Mouse (Mus musculus): Measurements from ENCODE around the gene Ffar1. TPM values are rescaled to one million over a fixed set of nuclear protein-coding genes. Genes with fewer than 3 reads are reported as not detected.
A peak's percentile ranks its signal among the peaks of the same experiment; 100 is the strongest.

Ffar1 gene
- polyA plus RNA-seq (2012; rRNA removed) (0.01 TPM in 1 of 2 replicates, not detected in the other), polyA plus RNA-seq (2014; fragmentation: Nextera tagmentation; extraction: Ambion mirVana) (not detected in 2 replicates)

DNA sequence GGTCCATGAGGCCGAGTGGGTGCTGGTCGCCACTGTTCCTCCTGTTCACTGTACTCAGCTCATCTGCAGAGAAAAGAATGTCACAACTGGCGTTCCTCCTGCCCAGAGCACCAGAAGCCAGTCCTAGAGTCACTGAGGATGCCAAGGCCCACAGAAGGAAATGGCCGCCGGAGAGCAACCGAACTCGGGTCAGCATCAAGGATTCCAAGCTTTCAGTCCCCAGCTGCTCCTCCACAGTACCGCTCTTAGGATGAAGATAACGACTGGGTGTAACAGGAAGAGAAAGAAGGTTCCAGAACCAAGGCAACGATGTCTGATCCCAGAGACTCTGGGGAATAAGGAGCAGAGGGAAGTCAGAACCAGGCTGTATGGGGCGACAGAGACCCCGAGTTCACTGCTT is at the start of gene Ffar1:
Gene Ffar1 (minus strand): TSS at position 101 of the 400 bp plus-strand sequence.
- Histone ChIP-seq H3K27ac (no peak within 1 kb of the TSS), H3K9ac (replicated peaks) (no peak within 1 kb of the TSS), H3K4me1 (replicated peaks; ENCODE audit: control insufficient read depth in 2 of 2, insufficient read depth in 2 of 2, low read length in 1 of 2) (peaks cover 0 to 6% of the 10 kb centered on the region in 2 experiments; a peak in 1 of 4 replicates), H3K9me3 (ENCODE audit: control insufficient read depth, low read length) (no peaks in the 10 kb centered on the region), H3K4me2 (ENCODE audit: low read depth) (no peak within 1 kb of the TSS), H3K36me3 (replicated peaks; ENCODE audit: control insufficient read depth, insufficient read depth, low read depth) (no peaks in the 10 kb centered on the region), H3K4me3 (ENCODE audit: insufficient read depth in 1 of 2, low read depth in 2 of 2, low read length in 2 of 2) (no peak within 1 kb of the TSS), H3K27me3 (ENCODE audit: control insufficient read depth, insufficient read depth, low read length) (no peaks in the 10 kb centered on the region)
- ATAC-seq (ENCODE audit: insufficient read depth) = no peak
- 65% methylated on average over 12 of the region's 12 CpGs for WGBS (ENCODE audit: insufficient replicate concordance)
- no peak for DNase-seq (ENCODE audit: low read depth in 3 of 3, low spot score in 3 of 3)
- TF ChIP-seq CTCF (IDR thresholded peaks at IDR 0.05; ENCODE audit: low read depth) (no peak), EP300 (IDR thresholded peaks at IDR 0.05; ENCODE audit: low read depth) (no peak)

DNA sequence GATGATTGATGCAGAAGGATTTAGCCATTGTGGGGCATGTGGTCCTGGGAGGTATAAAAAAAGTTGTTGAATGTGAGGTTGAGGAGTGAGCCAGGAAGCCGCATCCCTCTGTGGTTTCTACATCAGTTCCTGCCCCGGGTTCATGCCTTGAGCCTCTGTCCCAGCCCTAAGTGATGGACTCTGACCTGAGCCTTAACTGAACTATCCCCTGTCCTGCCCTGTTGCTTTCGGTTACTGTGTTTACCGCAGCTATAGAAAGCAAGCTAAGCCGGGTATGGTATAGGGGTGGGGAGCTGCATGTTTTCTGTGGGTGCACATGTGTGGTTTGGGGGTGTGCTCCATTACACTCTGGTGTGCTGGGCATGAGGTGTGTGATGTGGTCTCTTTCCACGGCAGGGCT is 48.4 kb upstream of the Ffar1 start:
- no peaks in the 10 kb centered on the region for H3K9me3 ChIP-seq (ENCODE audit: control insufficient read depth, low read length)
- no peak overlapping the region for H3K9ac ChIP-seq (replicated peaks)
- no peak overlapping the region for H3K4me3 ChIP-seq (ENCODE audit: insufficient read depth in 1 of 2, low read depth in 2 of 2, low read length in 2 of 2)
- DNase-seq (ENCODE audit: low read depth in 3 of 3, low spot score in 3 of 3) = no peak
- H3K27me3 ChIP-seq (ENCODE audit: control insufficient read depth, insufficient read depth, low read length) = no peaks in the 10 kb centered on the region
- ATAC-seq (ENCODE audit: insufficient read depth) = no peak
- WGBS (ENCODE audit: insufficient replicate concordance) = 36% methylated on average over 6 of the region's 6 CpGs
- no peaks in the 10 kb centered on the region for H3K4me1 ChIP-seq (replicated peaks; ENCODE audit: control insufficient read depth in 2 of 2, insufficient read depth in 2 of 2, low read length in 1 of 2)
- no peak for TF ChIP-seq EP300 (IDR thresholded peaks at IDR 0.05; ENCODE audit: low read depth)
- no peak for TF ChIP-seq CTCF (IDR thresholded peaks at IDR 0.05; ENCODE audit: low read depth)
- H3K36me3 ChIP-seq (replicated peaks; ENCODE audit: control insufficient read depth, insufficient read depth, low read depth) = no peaks in the 10 kb centered on the region
- no peak overlapping the region for H3K4me2 ChIP-seq (ENCODE audit: low read depth)
- no peak overlapping the region for H3K27ac ChIP-seq

DNA sequence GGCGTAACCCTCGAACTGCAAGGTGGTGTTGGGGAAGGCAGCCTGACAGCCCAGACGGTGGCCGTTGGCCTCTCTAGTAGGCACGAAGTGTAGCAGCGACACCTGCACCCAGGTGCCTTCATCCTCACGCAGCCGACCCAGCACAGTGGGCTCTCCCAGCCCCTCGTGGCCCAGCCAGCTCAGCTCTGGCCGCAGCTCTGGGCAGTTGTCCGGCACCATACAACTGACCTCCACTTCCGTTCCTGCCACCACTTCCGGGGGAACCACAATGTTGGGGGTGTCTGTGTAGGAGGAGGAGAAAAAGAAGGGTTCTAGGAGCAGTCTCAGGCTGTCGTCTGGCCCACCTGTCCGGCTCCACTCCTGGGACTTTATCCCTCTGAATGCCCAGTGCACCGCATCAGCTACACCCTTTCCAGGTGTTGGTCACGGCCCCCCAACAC is 47.6 kb upstream of the Ffar1 start:
- 16% methylated on average over 17 of the region's 17 CpGs for WGBS (ENCODE audit: insufficient replicate concordance)
- Histone ChIP-seq H3K36me3 (replicated peaks; ENCODE audit: control insufficient read depth, insufficient read depth, low read depth) (no peaks in the 10 kb centered on the region), H3K4me1 (replicated peaks; ENCODE audit: control insufficient read depth in 2 of 2, insufficient read depth in 2 of 2, low read length in 1 of 2) (no peaks in the 10 kb centered on the region), H3K27me3 (ENCODE audit: control insufficient read depth, insufficient read depth, low read length) (no peaks in the 10 kb centered on the region), H3K9ac (replicated peaks) (no peak overlapping the region), H3K4me3 (ENCODE audit: insufficient read depth in 1 of 2, low read depth in 2 of 2, low read length in 2 of 2) (no peak overlapping the region), H3K27ac (no peak overlapping the region), H3K4me2 (ENCODE audit: low read depth) (peak overlapping the region; percentile 23; the same call in 1 of the 2 replicates), H3K9me3 (ENCODE audit: control insufficient read depth, low read length) (no peaks in the 10 kb centered on the region)
- DNase-seq (ENCODE audit: low read depth in 3 of 3, low spot score in 3 of 3) (no peak), ATAC-seq (ENCODE audit: insufficient read depth) (no peak)
- TF ChIP-seq CTCF (IDR thresholded peaks at IDR 0.05; ENCODE audit: low read depth) (no peak), EP300 (IDR thresholded peaks at IDR 0.05; ENCODE audit: low read depth) (no peak)

DNA sequence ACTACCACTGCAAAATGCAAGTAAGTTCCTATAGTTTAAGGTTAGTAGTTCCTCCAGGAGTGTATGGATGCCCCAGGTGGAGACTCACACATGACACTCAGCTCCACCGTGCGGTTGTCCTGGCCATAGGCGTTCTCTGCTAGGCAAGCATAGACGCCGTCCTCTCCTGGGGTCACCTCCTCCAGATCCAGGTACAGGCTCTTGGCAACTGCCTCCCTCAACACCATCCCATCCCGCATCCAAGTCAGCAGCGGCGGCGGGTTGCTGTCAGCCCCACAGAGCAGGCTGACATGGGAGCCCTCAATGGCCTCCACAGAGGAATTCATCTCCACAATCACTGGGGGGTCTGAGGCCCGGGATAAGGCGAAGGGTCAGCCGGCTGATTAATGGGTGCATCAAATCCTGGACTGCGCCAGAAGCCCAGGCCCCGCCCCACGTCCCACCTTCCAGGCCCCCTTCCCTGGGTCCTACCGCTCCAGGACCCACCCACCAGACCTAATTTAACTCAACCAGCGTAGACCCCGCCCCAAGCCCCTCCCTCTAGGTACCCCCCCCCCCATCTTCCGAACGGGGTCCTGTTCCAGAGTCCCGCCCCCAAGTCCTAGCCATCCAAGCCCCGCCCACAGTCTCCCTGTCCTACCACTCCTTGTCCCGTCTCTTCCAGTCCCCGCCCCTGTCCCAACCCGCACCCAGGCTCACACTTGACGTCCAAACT is 47.1 kb upstream of the Ffar1 start:
- H3K4me1 ChIP-seq (replicated peaks; ENCODE audit: control insufficient read depth in 2 of 2, insufficient read depth in 2 of 2, low read length in 1 of 2) = no peaks in the 10 kb centered on the region
- H3K9ac ChIP-seq (replicated peaks) = no peak overlapping the region
- TF ChIP-seq CTCF (IDR thresholded peaks at IDR 0.05; ENCODE audit: low read depth) = no peak
- no peak for TF ChIP-seq EP300 (IDR thresholded peaks at IDR 0.05; ENCODE audit: low read depth)

DNA sequence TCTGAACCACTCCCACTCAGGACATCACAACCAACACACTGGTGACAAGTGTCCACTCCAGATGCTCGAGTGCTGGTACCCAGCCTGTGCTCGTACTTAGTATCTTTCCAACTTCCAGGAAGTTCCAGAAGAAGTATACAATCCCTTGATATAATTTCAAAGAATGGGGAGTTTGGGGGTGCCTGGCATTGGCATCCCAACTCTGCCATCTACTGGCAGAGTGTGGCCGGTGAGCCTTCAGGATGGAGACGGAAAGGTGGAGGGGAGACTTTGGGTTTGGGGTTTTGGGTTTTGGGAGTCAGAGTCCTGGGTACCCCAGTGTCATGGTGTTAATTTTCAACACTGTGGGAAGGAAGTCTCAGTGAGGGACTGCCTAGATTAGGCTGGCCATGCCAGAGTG is 42.7 kb upstream of the Ffar1 start:
- Histone ChIP-seq H3K4me1 (replicated peaks; ENCODE audit: control insufficient read depth in 2 of 2, insufficient read depth in 2 of 2, low read length in 1 of 2) (no peaks in the 10 kb centered on the region), H3K4me3 (ENCODE audit: insufficient read depth in 1 of 2, low read depth in 2 of 2, low read length in 2 of 2) (no peak overlapping the region), H3K36me3 (replicated peaks; ENCODE audit: control insufficient read depth, insufficient read depth, low read depth) (no peaks in the 10 kb centered on the region), H3K4me2 (ENCODE audit: low read depth) (no peak overlapping the region), H3K27ac (no peak overlapping the region), H3K27me3 (ENCODE audit: control insufficient read depth, insufficient read depth, low read length) (no peaks in the 10 kb centered on the region), H3K9ac (replicated peaks) (no peak overlapping the region), H3K9me3 (ENCODE audit: control insufficient read depth, low read length) (no peaks in the 10 kb centered on the region)
- WGBS (ENCODE audit: insufficient replicate concordance) = 30% methylated on average over 4 of the region's 4 CpGs
- TF ChIP-seq CTCF (IDR thresholded peaks at IDR 0.05; ENCODE audit: low read depth) (peak; percentile 58), EP300 (IDR thresholded peaks at IDR 0.05; ENCODE audit: low read depth) (no peak)
- DNase-seq (ENCODE audit: low read depth in 3 of 3, low spot score in 3 of 3) = no peak
- no peak for ATAC-seq (ENCODE audit: insufficient read depth)

More for the DNA sequence above, 47.1 kb upstream of the Ffar1 start:
- H3K4me3 ChIP-seq (ENCODE audit: insufficient read depth in 1 of 2, low read depth in 2 of 2, low read length in 2 of 2) = no peak overlapping the region
- WGBS (ENCODE audit: insufficient replicate concordance) = 5% methylated on average over 25 of the region's 26 CpGs
- ATAC-seq (ENCODE audit: insufficient read depth) (no peak), DNase-seq (ENCODE audit: low read depth in 3 of 3, low spot score in 3 of 3) (no peak)
- H3K36me3 ChIP-seq (replicated peaks; ENCODE audit: control insufficient read depth, insufficient read depth, low read depth) = no peaks in the 10 kb centered on the region
- no peak overlapping the region for H3K27ac ChIP-seq
- H3K4me2 ChIP-seq (ENCODE audit: low read depth) = peak overlapping the region; percentile 23
- H3K9me3 ChIP-seq (ENCODE audit: control insufficient read depth, low read length) = no peaks in the 10 kb centered on the region
- H3K27me3 ChIP-seq (ENCODE audit: control insufficient read depth, insufficient read depth, low read length) = no peaks in the 10 kb centered on the region

Data from liver, embryonic 14.5 days (tissue).